12 mouse cellular contexts compared by ENCODE assay signal in the genomic region with DNA sequence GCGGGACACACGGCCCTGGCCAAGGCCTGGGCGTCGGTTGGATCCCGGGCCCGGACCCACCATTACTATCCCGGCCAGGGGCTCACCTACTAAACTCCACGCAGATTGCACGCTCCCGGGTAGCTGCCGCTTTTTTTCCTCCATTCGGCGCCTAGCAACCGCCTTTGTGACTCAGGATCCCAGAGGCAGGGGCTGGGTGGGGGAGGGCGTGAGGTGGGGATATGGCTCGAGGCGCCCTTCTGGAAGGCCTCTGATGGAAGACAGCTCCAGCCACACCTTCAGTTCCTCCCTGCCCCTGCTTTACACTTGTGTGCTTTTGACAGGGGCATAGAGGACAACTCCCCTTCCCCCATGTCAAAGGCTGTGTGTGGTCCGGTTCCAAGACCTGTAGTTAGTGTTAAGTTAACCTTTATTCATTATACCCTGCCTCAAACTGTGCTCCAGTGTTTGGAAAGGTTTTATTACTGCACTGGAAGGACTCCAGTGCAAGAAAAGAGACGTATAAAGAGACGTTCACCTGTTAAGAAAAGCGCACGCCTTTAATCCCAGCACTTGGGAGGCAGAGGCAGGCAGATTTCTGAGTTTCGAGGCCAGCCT. TPM values are rescaled to one million over a fixed set of nuclear protein-coding genes. Genes with fewer than 3 reads are reported as not detected.
DNase-seq lines count a peak whose midpoint lies in the region; ATAC-seq lines count a peak whose summit lies in the region.
"Had no signal": no experiment of that assay in that cellular context is flagged by ENCODE, and none has a peak within 500 bp of the region (broad histone marks: within the 10 kb centered on the region; RNA-seq: fewer than 3 reads in every experiment).

A gene (minus strand): TSS at position 173 of the 597 bp plus-strand sequence.

- no peak for DNase-seq in heart, embryonic 10.5 days (ENCODE audit: low spot score)
- DNase-seq in heart, postnatal 14 days: no peak
- peak; percentile 12 for DNase-seq in retina, postnatal 1 day
- no peak for DNase-seq in retina, embryonic 14.5 days (ENCODE audit: low spot score)
- DNase-seq in testis, postnatal 10 days (ENCODE audit: low spot score): peak; percentile 44
- DNase-seq in right cerebral cortex, postnatal 25 days: no peak
- no peak for DNase-seq in left cerebral cortex, adult 8-10 months (ENCODE audit: low spot score in 2 of 2)
- DNase-seq: cerebellum, postnatal 36 days; thymus, adult 2 months had no signal

- 0 out of 2 replicates have a peak within 1 kb of the TSS, but pooled peaks have one; percentile 33 for H3K9ac ChIP-seq in intestine, embryonic 16.5 days (ENCODE audit: low read depth, low read length)
- H3K9ac ChIP-seq: liver, embryonic 12.5 days had no signal

- H3K9me3 ChIP-seq in heart, embryonic 10.5 days: no peaks in the 10 kb centered on the region
- no peaks in the 10 kb centered on the region for H3K9me3 ChIP-seq in intestine, embryonic 16.5 days (ENCODE audit: control insufficient read depth, low read length)
- H3K9me3 ChIP-seq: liver, embryonic 12.5 days; megakaryocyte, embryonic 14.5 days had no signal

- no peak within 1 kb of the TSS for H3K4me2 ChIP-seq in intestine, embryonic 16.5 days (ENCODE audit: low read depth, low read length)
- H3K4me2 ChIP-seq: liver, embryonic 12.5 days had no signal

- H3K27me3 ChIP-seq in heart, embryonic 10.5 days (ENCODE audit: insufficient read depth, poor library complexity, severe bottlenecking): no peaks in the 10 kb centered on the region
- no peaks in the 10 kb centered on the region for H3K27me3 ChIP-seq in intestine, embryonic 16.5 days (replicated peaks; ENCODE audit: control insufficient read depth, insufficient read depth, low read length)
- H3K27me3 ChIP-seq: liver, embryonic 12.5 days; megakaryocyte, embryonic 14.5 days had no signal

- H3K4me3 ChIP-seq in heart, embryonic 10.5 days: no peak within 1 kb of the TSS
- H3K4me3 ChIP-seq in intestine, embryonic 16.5 days (ENCODE audit: low read length): no peak within 1 kb of the TSS
- H3K4me3 ChIP-seq: liver, embryonic 12.5 days; megakaryocyte, embryonic 14.5 days had no signal

- intact Hi-C loops in heart, postnatal 14 days (cut with DNase I): no loop called here

- WGBS in heart, embryonic 10.5 days: 42% methylated on average over 23 of the region's 23 CpGs
- 37% methylated on average over 23 of the region's 23 CpGs for WGBS in intestine, embryonic 16.5 days

- H3K36me3 ChIP-seq in heart, embryonic 10.5 days: peaks cover 10% of the 10 kb centered on the region; the same call in 1 of the 2 replicates
- no peaks in the 10 kb centered on the region for H3K36me3 ChIP-seq in intestine, embryonic 16.5 days (ENCODE audit: control insufficient read depth, insufficient read depth, low read length)

- H3K27ac ChIP-seq in heart, embryonic 10.5 days: 0 out of 2 replicates have a peak within 1 kb of the TSS, but pooled peaks have one; percentile 47
- no peak within 1 kb of the TSS for H3K27ac ChIP-seq in intestine, embryonic 16.5 days (ENCODE audit: low read length)
- H3K27ac ChIP-seq: liver, embryonic 12.5 days had no signal

- H3K4me1 ChIP-seq in heart, embryonic 10.5 days: peaks cover 12% of the 10 kb centered on the region
- H3K4me1 ChIP-seq in intestine, embryonic 16.5 days (ENCODE audit: control insufficient read depth, insufficient read depth, low read length): peaks cover 8% of the 10 kb centered on the region

- no peak for ATAC-seq in intestine, embryonic 16.5 days
- ATAC-seq: liver, embryonic 12.5 days had no signal

RNA-seq across cellular contexts. Expression of the gene that starts here (rescaled TPM):
- 0.16 and 0.38 TPM in 2 replicates for polyA plus RNA-seq in heart, embryonic 10.5 days (2016; fragmentation: Nextera tagmentation; extraction: Ambion mirVana)
- total RNA-seq in heart, postnatal 14 days (2021): not detected
- polyA plus RNA-seq in intestine, embryonic 16.5 days (2015; fragmentation: Nextera tagmentation; extraction: Ambion mirVana): 0.20 TPM in 1 of 2 replicates, not detected in the other
- under 1 TPM in 1 of 4 experiments, not detected in 3; 0.36 TPM for total RNA-seq in left cerebral cortex, adult 8-10 months (2022)
- polyA plus RNA-seq: thymus, adult 2 months had no signal

Comparison
In these comparisons a context has a peak if more than half of its experiments do, and no peak if none do; other contexts are left out.
1. DNase-seq: peak in retina, postnatal 1 day (single experiment) and testis, postnatal 10 days (single experiment); none in heart, embryonic 10.5 days (single experiment), heart, postnatal 14 days (0 of 2), retina, embryonic 14.5 days (single experiment), right cerebral cortex, postnatal 25 days (single experiment) and left cerebral cortex, adult 8-10 months (0 of 2).